Mouse (Mus musculus) right cerebral cortex, postnatal 14 days (tissue): ENCODE data around the gene Inf2.

Experiments
- DNase-seq: peaks from one replicate; pipeline ENCODE4 v3.0.0; 2022

Gene Inf2

GRCm38 (mm10) chr12:112596891-112597500, 8.4 kb downstream of the Inf2 start:
- DNase-seq = peak; percentile 5

- peak; percentile 47 for DNase-seq
Observed at GRCm38 (mm10) chr12:112597618-112598017, 9.0 kb downstream of the Inf2 start.

- DNase-seq = no peak
Observed at GRCm38 (mm10) chr12:112599198-112599597, 10.6 kb downstream of the Inf2 start.

GRCm38 (mm10) chr12:112599942-112600611, 11.5 kb downstream of the Inf2 start:
- no peak for DNase-seq

GRCm38 (mm10) chr12:112604022-112604421, 15.4 kb downstream of the Inf2 start:
- no peak for DNase-seq

GRCm38 (mm10) chr12:112604709-112605649, 16.4 kb downstream of the Inf2 start:
- DNase-seq = peak; percentile 65

GRCm38 (mm10) chr12:112605766-112606165, 17.2 kb downstream of the Inf2 start:
- DNase-seq = peak; percentile 82

- DNase-seq = no peak
Observed at GRCm38 (mm10) chr12:112606998-112607397, 18.4 kb downstream of the Inf2 start.

GRCm38 (mm10) chr12:112609031-112609430, 20.4 kb downstream of the Inf2 start:
- no peak for DNase-seq

- no peak for DNase-seq
Observed at GRCm38 (mm10) chr12:112616668-112617067, 28.1 kb downstream of the Inf2 start.

- DNase-seq = peak; percentile 61
Observed at GRCm38 (mm10) chr12:112617184-112617583, 28.6 kb downstream of the Inf2 start.

- peak; percentile 76 for DNase-seq
Observed at GRCm38 (mm10) chr12:112617898-112618380, 29.4 kb downstream of the Inf2 start.

- DNase-seq = no peak
Observed at GRCm38 (mm10) chr12:112618981-112619685, 30.5 kb downstream of the Inf2 start.

- DNase-seq = peak; percentile 49
Observed at GRCm38 (mm10) chr12:112619686-112620353, 31.2 kb downstream of the Inf2 start, which contains the start of gene Adssl1. TSS of gene Adssl1 (plus strand) at chr12:112620045.

- DNase-seq = no peak
Observed at GRCm38 (mm10) chr12:112620354-112621061, 31.9 kb downstream of the Inf2 start.

GRCm38 (mm10) chr12:112621900-112622299, 33.3 kb downstream of the Inf2 start:
- DNase-seq = no peak

- DNase-seq = peak; percentile 66
Observed at GRCm38 (mm10) chr12:112623742-112624141, 35.2 kb downstream of the Inf2 start.

GRCm38 (mm10) chr12:112625700-112626099, 37.1 kb downstream of the Inf2 start:
- DNase-seq = no peak

- no peak for DNase-seq
Observed at GRCm38 (mm10) chr12:112626455-112626854, 37.9 kb downstream of the Inf2 start.

- DNase-seq = no peak
Observed at GRCm38 (mm10) chr12:112627097-112627881, 38.7 kb downstream of the Inf2 start.
